Mouse (Mus musculus) adrenal gland, adult 8-10 months (tissue): ENCODE results near the gene Abce1. TPM values are rescaled to one million over a fixed set of nuclear protein-coding genes. Genes with fewer than 3 reads are reported as not detected.
A peak's percentile ranks its signal among the peaks of the same experiment; 100 is the strongest.
"Not testable (repeated sequence)": the region's sequence is repeated elsewhere in the genome, so short reads cannot be mapped to it uniquely, and the experiment has no call there.

Source experiments
- DNase-seq: peaks from one replicate; pipeline ENCODE4 v3.0.0; 2022
- total RNA-seq, 4 experiments: library from RNA; stranded (reverse); gene quantifications; 2 replicates each; pipeline ENCODE4 v1.2.4; 2022

The Abce1 gene
- total RNA-seq, result 10 to 100 TPM; 68.5 to 79.7 (median 73.3) TPM

- DNase-seq, result peak; percentile 96
Observed at GRCm38 (mm10) chr8:79711064-79711961, at the start of gene Abce1, which contains the start of gene Anapc10. Gene Abce1, minus strand, starts transcription at chr8:79711740. Gene Anapc10, plus strand, starts transcription at chr8:79711820.

DNA sequence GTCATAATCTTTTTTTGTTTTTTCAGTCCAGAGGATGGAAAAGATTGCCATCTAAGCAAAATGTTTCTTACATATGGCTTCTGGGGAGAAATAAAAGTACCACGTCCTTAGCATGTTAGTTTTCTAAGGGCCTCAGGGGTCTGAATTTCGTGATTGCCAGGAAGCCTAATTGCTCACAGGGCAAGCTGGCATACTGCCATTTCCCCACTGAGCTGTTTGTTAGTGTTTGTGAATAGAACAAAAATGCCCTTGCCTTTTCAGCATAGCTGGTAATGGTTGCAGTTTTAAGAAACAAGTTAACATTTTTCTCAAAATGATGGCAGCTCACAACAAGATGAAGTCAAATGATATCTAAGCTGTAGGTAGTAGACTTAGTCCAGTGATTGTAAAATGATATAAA lies 38.8 kb upstream of the Abce1 start:
- DNase-seq, result no peak

DNA sequence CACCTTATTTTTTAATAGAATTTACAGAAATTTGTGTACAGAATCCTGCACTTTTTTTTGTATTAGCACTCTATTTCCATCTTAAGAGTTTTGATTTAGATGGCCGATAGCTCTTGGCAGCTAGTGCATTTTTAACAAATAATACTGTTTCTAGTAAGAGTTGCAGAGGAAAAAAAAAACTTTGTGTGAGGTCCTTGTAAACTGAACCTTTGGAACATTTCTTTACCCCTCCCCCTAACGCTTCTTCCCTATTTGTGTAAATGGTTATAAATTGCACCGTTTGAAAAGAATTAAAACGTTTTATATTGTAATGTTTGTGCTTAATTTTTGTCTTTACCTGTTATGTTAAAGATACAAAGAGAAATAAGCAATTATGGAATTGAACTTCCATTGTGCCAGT lies 37.1 kb upstream of the Abce1 start:
- DNase-seq, result no peak

- no peak for DNase-seq
Observed at GRCm38 (mm10) chr8:79748171-79748570, 36.6 kb upstream of the Abce1 start.

GRCm38 (mm10) chr8:79734304-79734703 lies 22.8 kb upstream of the Abce1 start:
- no peak for DNase-seq

GRCm38 (mm10) chr8:79727900-79728299 lies 16.4 kb upstream of the Abce1 start:
- DNase-seq, result no peak

GRCm38 (mm10) chr8:79724589-79724988 lies 13.0 kb upstream of the Abce1 start:
- no peak for DNase-seq

DNA sequence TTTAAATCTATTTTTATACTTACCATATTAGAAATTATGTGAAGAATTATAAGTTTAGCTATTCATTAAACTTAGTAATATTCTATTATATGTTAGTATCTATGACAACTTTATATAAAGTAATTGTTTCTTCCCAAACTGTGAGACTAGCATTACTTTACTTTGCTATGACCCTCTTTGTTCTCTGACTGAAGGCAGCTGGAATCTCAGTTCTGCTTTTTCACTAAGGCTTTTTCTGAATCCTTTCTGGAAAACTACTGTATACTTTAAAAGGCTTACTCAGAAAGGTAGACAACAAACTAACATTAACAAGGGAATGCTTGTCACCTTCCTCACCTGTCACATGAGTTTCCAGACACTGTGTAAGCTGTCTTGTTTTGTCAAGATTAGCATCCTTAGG lies 11.8 kb upstream of the Abce1 start:
- DNase-seq, result no peak

GRCm38 (mm10) chr8:79721537-79721936 lies 10.0 kb upstream of the Abce1 start:
- DNase-seq, result no peak

DNA sequence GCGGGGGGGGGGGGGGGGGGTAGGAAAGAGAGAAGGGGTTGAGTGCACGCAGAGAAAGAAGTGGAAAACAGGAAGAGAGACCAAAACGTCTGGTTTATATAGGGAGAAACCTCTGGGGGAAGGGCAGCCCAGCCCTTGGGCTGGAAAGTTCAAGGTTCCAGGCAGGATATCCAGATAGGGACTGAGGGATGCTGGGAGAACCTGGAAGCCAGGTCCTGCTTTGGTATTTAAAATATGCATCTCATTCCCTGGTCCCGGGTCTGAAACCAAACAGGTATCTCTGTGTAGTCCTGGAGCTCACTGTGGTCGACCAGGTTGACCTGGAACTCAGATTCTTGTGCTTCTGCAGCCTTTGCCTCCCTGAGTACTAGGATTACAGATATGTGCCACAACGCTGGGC lies 1.1 kb upstream of the Abce1 start:
- no peak for DNase-seq

GRCm38 (mm10) chr8:79706687-79707086 lies 4.9 kb downstream of the Abce1 start:
- no peak for DNase-seq

- peak; percentile 31 for DNase-seq
Observed at GRCm38 (mm10) chr8:79692531-79692930, 19.0 kb downstream of the Abce1 start.

DNA sequence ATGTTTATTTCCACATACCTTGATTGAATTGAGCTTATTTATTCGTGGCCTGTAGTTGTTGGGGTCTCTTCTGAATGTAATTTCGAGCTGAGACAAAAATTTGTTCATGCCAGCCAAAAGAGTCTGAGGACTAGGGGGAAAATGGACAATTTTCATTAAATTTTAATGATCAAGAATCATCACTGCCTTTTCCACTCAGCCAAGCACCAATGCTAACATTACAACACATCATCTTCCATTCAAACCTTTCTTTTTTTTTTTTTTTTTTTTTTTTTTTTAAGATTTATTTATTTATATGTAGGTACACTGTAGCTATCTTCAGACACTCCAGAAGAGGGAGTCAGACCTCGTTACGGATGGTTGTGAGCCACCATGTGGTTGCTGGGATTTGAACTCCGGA lies 25.6 kb downstream of the Abce1 start:
- DNase-seq, result not testable (repeated sequence)

- DNase-seq, result no peak
Observed at GRCm38 (mm10) chr8:79680965-79681364, 30.6 kb downstream of the Abce1 start.

GRCm38 (mm10) chr8:79680555-79680954 lies 31.0 kb downstream of the Abce1 start:
- DNase-seq, result no peak

DNA sequence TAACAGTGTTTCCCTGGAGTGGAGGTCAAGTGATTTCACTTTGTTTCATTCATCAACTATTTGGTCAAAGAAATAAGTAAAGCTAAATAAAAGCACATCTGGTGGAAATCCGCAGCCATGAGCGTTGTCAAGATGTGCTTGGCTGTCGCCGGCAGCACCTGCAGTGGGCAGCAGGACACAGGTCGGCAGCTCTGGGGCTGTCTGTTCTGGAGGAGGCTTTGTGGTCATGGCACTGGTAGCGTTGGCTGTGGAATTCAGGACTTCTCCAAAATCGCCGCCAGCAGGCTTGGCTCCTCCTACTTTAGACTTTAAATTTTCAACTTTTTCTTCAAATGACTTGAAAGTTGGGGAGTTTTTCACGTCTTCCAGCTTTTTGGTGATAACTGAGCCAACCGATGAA lies 31.5 kb downstream of the Abce1 start:
- DNase-seq, result not testable (repeated sequence)

DNA sequence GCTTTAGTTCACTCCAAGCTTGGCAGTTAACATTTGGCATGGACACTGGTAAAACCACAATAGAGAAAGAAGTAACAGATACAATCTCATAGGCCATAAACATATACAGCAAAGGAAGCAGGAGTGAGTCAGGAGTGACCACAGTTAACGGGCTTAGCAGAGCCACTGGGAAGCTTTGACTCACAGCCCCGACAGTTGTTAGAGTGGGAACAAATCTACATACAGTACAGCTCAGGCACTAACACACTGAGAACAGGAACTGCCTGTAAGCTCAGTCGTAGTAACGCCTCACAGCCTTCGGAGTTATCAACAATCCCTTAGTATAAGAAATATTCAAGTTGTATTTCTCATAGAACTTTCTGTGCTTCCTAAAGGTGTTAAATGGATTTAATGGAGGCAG lies 32.5 kb downstream of the Abce1 start:
- no peak for DNase-seq

- DNase-seq, result no peak
Observed at GRCm38 (mm10) chr8:79676461-79676860, 35.1 kb downstream of the Abce1 start.

- not testable (repeated sequence) for DNase-seq
Observed at GRCm38 (mm10) chr8:79658715-79659114, 52.8 kb downstream of the Abce1 start.

GRCm38 (mm10) chr8:79653736-79654135 lies 57.8 kb downstream of the Abce1 start:
- no peak for DNase-seq

- no peak for DNase-seq
Observed at GRCm38 (mm10) chr8:79650158-79650814, 61.3 kb downstream of the Abce1 start.

DNA sequence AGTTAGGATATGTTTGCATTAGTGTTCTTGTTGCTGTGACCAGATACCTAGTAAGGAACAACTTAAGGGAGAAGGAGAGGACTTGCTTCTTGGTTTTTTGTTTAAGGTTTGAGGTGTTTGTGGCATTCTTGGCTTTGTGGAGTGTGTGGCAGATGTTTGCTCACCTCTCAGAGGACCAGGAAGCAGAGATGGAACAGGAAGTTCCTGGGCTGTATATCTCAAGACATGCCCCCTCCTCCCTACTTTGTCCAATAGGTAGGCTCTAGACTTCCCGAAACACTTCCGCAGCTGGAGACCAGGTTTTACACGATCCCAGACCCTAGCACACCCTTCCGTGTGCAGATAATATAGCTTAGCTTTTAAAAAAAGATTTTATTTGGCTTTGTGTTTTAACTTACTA lies 62.0 kb downstream of the Abce1 start:
- no peak for DNase-seq

GRCm38 (mm10) chr8:79641119-79641518 lies 70.4 kb downstream of the Abce1 start:
- no peak for DNase-seq
